Mouse (Mus musculus) lung, postnatal 25 days (tissue): ENCODE measurements around the gene Ror2.

ENCODE experiments used
- DNase-seq: peaks from one replicate; pipeline ENCODE4 v3.0.0; 2022; ENCODE audit warnings: low spot score

The Ror2 gene

GRCm38 (mm10) chr13:53067949-53068348 lies 218.0 kb downstream of the Ror2 start:
- DNase-seq: peak; percentile 53

GRCm38 (mm10) chr13:53065122-53065521 lies 220.8 kb downstream of the Ror2 start:
- peak; percentile 24 for DNase-seq

- no peak for DNase-seq
These were observed 221.2 kb downstream of the Ror2 start for GRCm38 (mm10) chr13:53064681-53065080.
